Mouse (Mus musculus) forebrain, embryonic 14.5 days (tissue): Measurements from ENCODE around the gene Ano4. TPM values are rescaled to one million over a fixed set of nuclear protein-coding genes. Genes with fewer than 3 reads are reported as not detected.

Experiments
- ATAC-seq: fragments of 200-750 bp; cut with Nextera tagmentation; 2 replicates; pipeline ENCODE4 v1.8.0; 2017; ENCODE audit warnings: mild to moderate bottlenecking, moderate library complexity
- DNase-seq: peaks from one replicate; pipeline ENCODE4 v3.0.0-alpha.2; 2015; ENCODE audit warnings: low spot score
- H3K27ac ChIP-seq: fragments of 300-500 bp; sonication (generic); 2 replicates; pipeline ENCODE4 v1.5.1; 2014; ENCODE audit warnings: low read depth, mild to moderate bottlenecking, control low read depth, low read length, moderate library complexity
- H3K27me3 ChIP-seq: fragments of 300-500 bp; sonication (generic); replicated peaks from 2 replicates; pipeline ENCODE4 v1.6.1; 2014; ENCODE audit warnings: low read length, control low read depth, mixed read lengths; ENCODE audit not compliant: control insufficient read depth, insufficient read depth
- H3K36me3 ChIP-seq: fragments of 300-500 bp; sonication (generic); 2 replicates; pipeline ENCODE4 v1.6.1; 2014; ENCODE audit warnings: low read length, control low read depth; ENCODE audit not compliant: control insufficient read depth, insufficient read depth
- H3K4me1 ChIP-seq: fragments of 300-500 bp; sonication (generic); 2 replicates; pipeline ENCODE4 v1.6.1; 2014; ENCODE audit warnings: antibody characterized with exemption, low read length, control low read depth; ENCODE audit not compliant: control insufficient read depth, insufficient read depth
- H3K4me2 ChIP-seq: fragments of 300-500 bp; sonication (generic); 2 replicates; pipeline ENCODE4 v1.6.1; 2014; ENCODE audit warnings: mild to moderate bottlenecking, control low read depth, low read length
- H3K4me3 ChIP-seq: fragments of 300-500 bp; sonication (generic); 2 replicates; pipeline ENCODE4 v1.5.1; 2014; ENCODE audit warnings: low read depth, low read length, control low read depth
- H3K9ac ChIP-seq: fragments of 300-500 bp; sonication (generic); 2 replicates; pipeline ENCODE4 v1.6.1; 2014; ENCODE audit warnings: mild to moderate bottlenecking, low read length, control low read depth, moderate library complexity
- H3K9me3 ChIP-seq: fragments of 300-500 bp; sonication (generic); replicated peaks from 2 replicates; pipeline ENCODE4 v1.6.1; 2016; ENCODE audit warnings: low read length, control low read depth, mixed read lengths; ENCODE audit not compliant: control insufficient read depth
- WGBS: fragments of 180-500 bp; shearing (Covaris S2); extraction: QIAGEN DNeasy Blood & Tissue Kit; methylation state at CpG from one replicate; pipeline ENCODE4 v1.1.7; 2014; 5-methylcytosine and 5-hydroxymethylcytosine counted together
- polyA plus RNA-seq: library from polyadenylated mRNA; unstranded; fragments of >200 nt; fragmentation: Nextera tagmentation; extraction: Ambion mirVana; gene quantifications from 2 replicates; pipeline ENCODE4 v1.2.1, GENCODE M21; 2014

Ano4 gene
- polyA plus RNA-seq: 4.7 and 5.9 TPM in 2 replicates

DNA sequence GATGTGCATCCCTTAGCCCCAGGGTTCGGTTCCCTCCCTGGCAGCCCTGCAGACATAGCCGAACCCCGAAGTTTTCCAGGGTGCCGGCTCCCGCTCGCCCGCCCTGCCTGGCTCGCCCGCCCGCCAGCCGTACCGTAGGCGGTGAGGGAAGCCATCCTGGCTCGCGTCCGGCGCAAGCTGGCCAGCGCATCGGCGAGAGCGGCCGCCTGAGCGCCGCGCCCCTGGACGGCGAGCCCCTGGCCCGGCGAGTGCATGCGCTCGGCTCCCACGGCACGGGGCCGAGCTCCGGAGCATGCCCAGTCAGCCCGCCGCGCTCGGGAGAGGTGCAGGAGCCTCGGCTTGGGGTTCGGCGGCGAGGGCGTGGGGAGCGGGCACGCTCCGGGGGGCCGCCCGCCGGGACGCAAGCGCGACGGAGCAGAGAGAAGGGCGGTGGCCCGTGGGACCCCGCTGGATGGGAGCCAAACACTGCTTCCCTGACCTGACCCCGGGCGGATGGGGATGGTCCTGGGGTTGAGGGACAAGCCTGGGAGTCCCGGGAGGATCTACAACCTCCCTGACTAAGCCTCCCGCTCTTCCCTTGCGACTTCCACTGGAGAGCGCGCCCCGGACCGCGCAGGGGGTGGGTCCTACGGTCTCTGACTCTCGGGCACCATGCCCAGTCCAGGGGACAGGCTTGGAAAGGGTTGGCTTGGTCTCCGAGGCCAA lies at the start of gene Ano4:
TSS of gene Ano4 (minus strand) at position 272 of the 705 bp plus-strand sequence.
- H3K36me3 ChIP-seq: no peaks in the 10 kb centered on the region
- under 1% methylated on average over 63 of the region's 70 CpGs for WGBS
- H3K9me3 ChIP-seq: no peaks in the 10 kb centered on the region
- H3K9ac ChIP-seq: peak within 1 kb of the TSS; percentile 67
- peak within 1 kb of the TSS; percentile 93 for H3K4me2 ChIP-seq
- H3K27me3 ChIP-seq: peaks cover 36% of the 10 kb centered on the region
- H3K27ac ChIP-seq: no peak within 1 kb of the TSS
- peak; percentile 84 for ATAC-seq
- H3K4me3 ChIP-seq: peak within 1 kb of the TSS; percentile 52
- DNase-seq: peak; percentile 31
- H3K4me1 ChIP-seq: peaks cover 5% of the 10 kb centered on the region; the same call in 1 of the 2 replicates

DNA sequence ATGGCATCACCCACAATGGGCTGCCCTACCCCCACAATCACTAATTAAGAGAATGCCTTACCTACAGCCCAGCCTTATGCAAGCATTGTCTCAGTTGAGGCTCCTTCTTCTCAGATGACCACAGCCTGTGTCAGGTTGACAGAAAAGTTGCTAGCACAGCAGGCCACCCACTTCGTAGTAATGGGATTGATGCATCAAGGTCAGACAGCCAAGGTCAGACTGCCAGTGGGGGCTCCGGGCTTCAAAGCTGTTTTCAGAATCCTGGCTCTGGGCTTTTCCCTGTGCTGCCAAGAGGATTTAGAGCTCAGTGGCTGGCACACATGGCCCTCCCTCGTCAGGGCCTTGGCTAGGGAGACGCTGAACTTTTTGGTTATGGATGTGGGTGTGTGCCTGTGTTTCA lies 48.1 kb upstream of the Ano4 start:
- DNase-seq (peak; percentile 2), ATAC-seq (0 out of 2 replicates have a peak, but pooled peaks have one; percentile 17)
- H3K36me3 ChIP-seq: no peaks in the 10 kb centered on the region
- no peak overlapping the region for H3K27ac ChIP-seq
- H3K4me2 ChIP-seq: no peak overlapping the region
- 43% methylated on average over 4 of the region's 4 CpGs for WGBS
- no peaks in the 10 kb centered on the region for H3K27me3 ChIP-seq
- H3K4me1 ChIP-seq: no peaks in the 10 kb centered on the region; the same call in 1 of the 2 replicates
- H3K9ac ChIP-seq: no peak overlapping the region
- no peaks in the 10 kb centered on the region for H3K9me3 ChIP-seq
- no peak overlapping the region for H3K4me3 ChIP-seq

DNA sequence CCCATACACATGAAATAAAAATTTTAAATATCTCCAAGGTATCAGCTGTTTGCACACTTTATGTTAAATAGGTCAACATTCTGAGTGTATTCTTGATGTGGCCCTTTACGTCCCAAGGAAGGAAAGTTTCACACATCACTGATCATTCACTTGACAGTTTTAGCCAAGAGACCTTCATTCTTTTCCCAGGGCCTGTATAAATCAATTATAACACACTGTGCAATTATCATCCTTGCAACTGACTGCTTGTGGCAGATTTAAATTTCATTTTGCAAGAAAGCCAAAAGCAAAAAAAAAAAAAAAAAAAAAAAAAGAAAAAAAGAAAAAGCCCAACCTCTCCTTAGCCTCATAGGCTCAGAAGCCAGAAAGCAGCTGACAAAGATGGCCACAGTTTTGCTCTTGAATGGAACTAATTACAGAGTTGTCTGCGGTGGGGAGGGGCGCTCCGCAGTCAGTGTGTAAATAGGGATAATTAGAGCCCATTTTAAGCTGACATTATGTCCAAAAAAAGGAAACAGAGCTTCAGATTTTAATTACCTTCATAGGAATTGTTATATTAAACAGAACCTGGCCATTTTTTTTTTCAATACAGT lies 47.1 kb upstream of the Ano4 start:
- Histone ChIP-seq H3K9me3 (no peaks in the 10 kb centered on the region), H3K27me3 (no peaks in the 10 kb centered on the region), H3K36me3 (no peaks in the 10 kb centered on the region), H3K4me2 (no peak overlapping the region), H3K4me1 (no peaks in the 10 kb centered on the region; the same call in 1 of the 2 replicates), H3K27ac (no peak overlapping the region), H3K4me3 (no peak overlapping the region), H3K9ac (no peak overlapping the region)
- 22% methylated on average over 4 of the region's 4 CpGs for WGBS
- ATAC-seq: peak; percentile 68
- peak; percentile 73 for DNase-seq

DNA sequence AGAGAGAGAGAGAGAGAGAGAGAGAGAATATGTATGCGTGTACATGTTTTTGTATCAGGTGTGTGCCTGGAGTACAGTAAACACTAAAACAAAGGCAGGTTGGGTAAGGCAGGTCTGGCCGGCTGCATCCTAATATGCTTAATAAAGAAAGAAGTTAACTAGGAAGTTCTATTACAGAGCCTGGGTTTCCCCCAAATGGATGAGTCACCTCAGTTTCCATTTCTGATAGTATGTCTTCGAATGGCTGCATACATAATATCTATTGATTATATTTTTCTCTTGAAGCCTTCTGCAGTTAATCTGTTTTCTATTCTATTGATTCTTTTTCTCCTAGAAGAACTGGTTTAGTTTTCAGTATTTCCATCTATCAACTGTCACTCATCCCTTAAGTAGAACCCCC lies 41.9 kb upstream of the Ano4 start:
- 92% methylated on average over 3 of the region's 3 CpGs for WGBS
- H3K27ac ChIP-seq: no peak overlapping the region

DNA sequence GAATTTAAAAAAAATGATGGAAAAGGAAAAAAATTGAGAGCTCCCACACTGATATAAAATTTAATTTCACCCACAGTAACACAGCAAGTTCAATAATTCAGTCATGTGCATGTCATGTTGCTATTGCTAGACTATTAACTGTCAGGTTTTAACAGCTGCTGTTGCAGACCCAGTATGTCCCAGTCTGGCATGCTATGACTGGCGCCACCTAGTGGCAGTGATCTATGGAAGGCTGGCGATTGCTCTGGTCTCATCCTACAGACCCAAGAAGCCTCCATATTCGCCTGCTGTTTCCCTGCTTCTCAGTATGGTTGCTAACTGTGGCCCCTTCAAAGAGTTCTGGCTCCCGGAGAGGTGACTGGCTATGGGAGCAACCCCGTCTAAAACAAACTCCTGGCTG lies 38.9 kb upstream of the Ano4 start:
- Histone ChIP-seq H3K36me3 (no peaks in the 10 kb centered on the region), H3K27ac (no peak overlapping the region), H3K4me1 (no peaks in the 10 kb centered on the region), H3K4me2 (no peak overlapping the region), H3K4me3 (no peak overlapping the region), H3K9ac (no peak overlapping the region), H3K27me3 (no peaks in the 10 kb centered on the region), H3K9me3 (no peaks in the 10 kb centered on the region)
- 8% methylated on average over 5 of the region's 5 CpGs for WGBS
- peak; percentile 86 for DNase-seq
- peak; percentile 86 for ATAC-seq

More for the DNA sequence above, 41.9 kb upstream of the Ano4 start:
- DNase-seq: no peak
- Histone ChIP-seq H3K9ac (no peak overlapping the region), H3K36me3 (no peaks in the 10 kb centered on the region), H3K4me2 (no peak overlapping the region), H3K27me3 (no peaks in the 10 kb centered on the region), H3K4me3 (no peak overlapping the region), H3K9me3 (no peaks in the 10 kb centered on the region), H3K4me1 (no peaks in the 10 kb centered on the region)
- ATAC-seq: no peak

DNA sequence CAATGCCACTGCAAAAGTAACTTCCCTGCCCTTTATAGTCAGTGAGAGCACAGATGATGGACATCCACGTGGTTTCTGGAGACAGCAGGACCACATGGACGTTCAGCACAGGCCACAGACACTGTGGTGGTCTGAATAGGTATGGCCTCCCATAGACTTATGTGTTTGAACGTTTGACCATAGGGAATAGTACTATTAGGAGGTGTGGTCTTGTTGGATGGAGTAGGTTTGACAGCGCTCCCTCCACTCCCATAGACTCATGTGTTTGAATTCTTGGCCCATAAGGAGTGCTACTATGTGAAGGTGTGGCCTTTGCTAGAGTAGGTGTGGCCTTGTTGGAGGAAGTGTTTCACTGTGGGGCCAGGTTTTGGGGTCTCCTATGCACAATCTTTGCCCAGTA lies 33.2 kb upstream of the Ano4 start:
- Histone ChIP-seq H3K4me2 (no peak overlapping the region), H3K4me3 (no peak overlapping the region), H3K27ac (no peak overlapping the region), H3K36me3 (no peaks in the 10 kb centered on the region), H3K27me3 (no peaks in the 10 kb centered on the region), H3K9me3 (no peaks in the 10 kb centered on the region), H3K9ac (no peak overlapping the region), H3K4me1 (no peaks in the 10 kb centered on the region)
- ATAC-seq (no peak), DNase-seq (no peak)
- WGBS: 74% methylated on average over 4 of the region's 4 CpGs

DNA sequence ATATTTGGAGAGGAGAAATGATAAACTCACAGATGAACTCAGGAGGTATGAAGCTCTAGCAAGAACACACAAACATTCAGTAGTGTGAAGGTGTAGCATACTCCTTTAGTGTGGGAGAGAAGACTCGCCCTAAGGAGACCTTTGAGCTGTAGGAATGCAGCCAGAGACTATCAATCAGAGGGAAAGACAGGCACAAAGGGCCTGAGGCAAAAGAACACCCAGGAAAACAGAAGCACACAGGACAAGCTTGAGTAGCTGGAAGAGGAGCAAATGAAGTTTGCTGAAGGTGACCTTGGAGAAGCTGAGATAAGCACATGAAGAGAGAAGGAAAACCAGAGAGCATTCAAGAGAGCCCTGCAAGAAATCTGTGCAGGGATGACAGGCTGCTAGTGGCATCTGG lies 25.5 kb upstream of the Ano4 start:
- DNase-seq: no peak
- Histone ChIP-seq H3K27me3 (no peaks in the 10 kb centered on the region), H3K9me3 (no peaks in the 10 kb centered on the region), H3K36me3 (no peaks in the 10 kb centered on the region), H3K27ac (no peak overlapping the region), H3K4me2 (no peak overlapping the region), H3K9ac (no peak overlapping the region), H3K4me3 (no peak overlapping the region), H3K4me1 (no peaks in the 10 kb centered on the region)
- no peak for ATAC-seq
- WGBS: 50% methylated on average over 1 of the region's 1 CpGs

DNA sequence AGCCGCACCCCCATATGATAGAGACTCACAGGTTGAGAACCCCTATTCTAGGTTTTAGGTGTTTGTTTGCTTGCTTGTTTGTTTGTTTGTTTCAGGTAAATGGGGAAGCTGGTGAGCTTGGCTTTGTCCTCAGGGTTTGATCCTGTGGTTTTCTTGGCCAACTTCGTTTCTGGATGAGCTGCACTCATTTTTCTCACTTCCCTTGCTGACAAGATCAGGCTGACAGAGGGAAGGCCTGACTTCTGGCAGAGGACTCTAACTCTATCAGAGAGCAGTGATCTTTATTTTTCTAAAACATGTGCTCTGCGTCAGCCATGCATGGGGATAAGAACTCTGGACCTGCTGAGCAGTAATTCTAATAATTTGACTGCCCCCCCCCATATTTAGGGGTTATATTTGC lies 14.4 kb upstream of the Ano4 start:
- ATAC-seq: no peak
- no peaks in the 10 kb centered on the region for H3K9me3 ChIP-seq

DNA sequence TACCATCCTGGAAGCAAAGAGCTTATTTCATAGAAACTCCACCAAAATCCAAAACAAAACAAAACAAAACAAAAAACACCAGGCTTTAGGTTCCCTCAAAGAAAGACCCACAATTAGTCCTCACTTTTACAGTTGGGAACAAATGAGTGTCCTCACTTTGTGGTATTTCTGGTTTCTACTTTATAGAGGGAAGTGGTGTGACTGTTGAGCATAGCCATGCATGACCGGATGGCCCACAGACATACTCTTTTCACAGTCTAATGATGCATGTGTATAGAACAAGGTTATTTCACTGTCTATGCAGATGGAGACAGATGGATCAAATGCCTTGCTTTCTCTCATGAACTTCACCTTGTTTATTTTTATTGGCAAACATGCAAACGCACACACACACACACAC lies 10.1 kb upstream of the Ano4 start:
- no peak overlapping the region for H3K9ac ChIP-seq
- H3K27ac ChIP-seq: no peak overlapping the region
- DNase-seq (no peak), ATAC-seq (no peak)
- WGBS: 91% methylated on average over 2 of the region's 2 CpGs
- no peak overlapping the region for H3K4me2 ChIP-seq
- no peak overlapping the region for H3K4me3 ChIP-seq
- H3K27me3 ChIP-seq: no peaks in the 10 kb centered on the region
- H3K36me3 ChIP-seq: no peaks in the 10 kb centered on the region
- H3K9me3 ChIP-seq: no peaks in the 10 kb centered on the region
- H3K4me1 ChIP-seq: no peaks in the 10 kb centered on the region

More for the DNA sequence above, 14.4 kb upstream of the Ano4 start:
- Histone ChIP-seq H3K4me2 (no peak overlapping the region), H3K9ac (no peak overlapping the region), H3K36me3 (no peaks in the 10 kb centered on the region), H3K27ac (no peak overlapping the region), H3K4me1 (no peaks in the 10 kb centered on the region), H3K27me3 (no peaks in the 10 kb centered on the region), H3K4me3 (no peak overlapping the region)
- DNase-seq: no peak
- 85% methylated on average over 3 of the region's 3 CpGs for WGBS
